Mouse (Mus musculus) G1E (cell line): ENCODE results near the gene Stk4. TPM values are rescaled to one million over a fixed set of nuclear protein-coding genes. Genes with fewer than 3 reads are reported as not detected.

ENCODE experiments used
- ATAC-seq: 2 replicates; pipeline ENCODE4 v1.8.0; 2016; ENCODE audit warnings: mild to moderate bottlenecking; ENCODE audit not compliant: insufficient number of reproducible peaks, poor library complexity, low FRiP score, severe bottlenecking; ENCODE audit errors: extremely low read depth
- DNase-seq: peaks from one replicate; pipeline ENCODE4 v3.0.0; 2012; ENCODE audit warnings: low spot score
- H3K27me3 ChIP-seq: 2 replicates; pipeline ENCODE4 v1.6.1; 2012; ENCODE audit warnings: mild to moderate bottlenecking, low read length, inconsistent platforms; ENCODE audit not compliant: insufficient read depth
- H3K36me3 ChIP-seq: replicated peaks from 2 replicates; pipeline ENCODE3; 2012; ENCODE audit warnings: mild to moderate bottlenecking, inconsistent platforms
- H3K4me1 ChIP-seq: 2 replicates; pipeline ENCODE4 v1.6.1; 2012; ENCODE audit warnings: low read depth, low read length, inconsistent platforms, mixed read lengths; ENCODE audit not compliant: insufficient read depth
- H3K4me3 ChIP-seq: 2 replicates; pipeline ENCODE4 v1.5.1; 2012; ENCODE audit warnings: low read depth, mild to moderate bottlenecking, inconsistent platforms, low read length, moderate library complexity, mixed read lengths
- H3K9me3 ChIP-seq: replicated peaks from 2 replicates; pipeline ENCODE4 v1.6.1; 2012; ENCODE audit warnings: inconsistent platforms
- CTCF ChIP-seq: IDR thresholded peaks from 2 replicates; pipeline ENCODE4 v1.5.1; 2012; ENCODE audit warnings: low read depth, low read length, inconsistent platforms, mixed read lengths
- GATA1 ChIP-seq: IDR thresholded peaks from 2 replicates; pipeline ENCODE4 v1.6.1; 2012; ENCODE audit warnings: borderline replicate concordance, low read length, inconsistent platforms, mixed read lengths
- GATA2 ChIP-seq: IDR thresholded peaks from 2 replicates; pipeline ENCODE4 v1.6.1; 2012; ENCODE audit warnings: low read depth, low read length, inconsistent platforms, borderline replicate concordance
- POLR2AphosphoS5 ChIP-seq: IDR thresholded peaks from 2 replicates; pipeline ENCODE4 v1.6.1; 2012; ENCODE audit warnings: low read depth, low read length, inconsistent platforms; ENCODE audit not compliant: insufficient replicate concordance
- TAL1 ChIP-seq: conservative IDR thresholded peaks from 2 replicates; pipeline ENCODE4 v1.6.1; 2012; ENCODE audit warnings: low read depth, low read length, inconsistent platforms, mixed read lengths
- polyA plus RNA-seq: library from polyadenylated mRNA; stranded (reverse); fragments of >175 nt; gene quantifications from 2 replicates; pipeline ENCODE4 v1.2.3, GENCODE M21; 2012
- total RNA-seq, 2 experiments: library from RNA; stranded (forward) in 1 of 2; stranded (reverse) in 1 of 2; fragments of 200-1000 nt in 1 of 2; fragments of >200 nt in 1 of 2; fragmentation: Nextera tagmentation in 1 of 2; gene quantifications; 2 replicates each; pipeline ENCODE4 v1.2.3; 2014 to 2017

Stk4 gene
- total and polyA plus RNA-seq, 3 experiments: 86.5 to 247 (median 214) TPM

GRCm38 (mm10) chr2:164038407-164039028 lies 31.6 kb upstream of the Stk4 start:
- H3K27me3 ChIP-seq: peaks cover 18% of the 10 kb centered on the region
- H3K9me3 ChIP-seq: no peaks in the 10 kb centered on the region
- H3K36me3 ChIP-seq: no peaks in the 10 kb centered on the region
- no peaks in the 10 kb centered on the region; the same call in 1 of the 2 replicates for H3K4me1 ChIP-seq
- ATAC-seq (no peak), DNase-seq (no peak)
- TF ChIP-seq GATA2: no peak
- TF ChIP-seq CTCF: no peak
- TF ChIP-seq POLR2AphosphoS5: peak; percentile 91; the same call in 1 of the 2 replicates
- peak overlapping the region; percentile 3; the same call in 1 of the 2 replicates for H3K4me3 ChIP-seq

DNA sequence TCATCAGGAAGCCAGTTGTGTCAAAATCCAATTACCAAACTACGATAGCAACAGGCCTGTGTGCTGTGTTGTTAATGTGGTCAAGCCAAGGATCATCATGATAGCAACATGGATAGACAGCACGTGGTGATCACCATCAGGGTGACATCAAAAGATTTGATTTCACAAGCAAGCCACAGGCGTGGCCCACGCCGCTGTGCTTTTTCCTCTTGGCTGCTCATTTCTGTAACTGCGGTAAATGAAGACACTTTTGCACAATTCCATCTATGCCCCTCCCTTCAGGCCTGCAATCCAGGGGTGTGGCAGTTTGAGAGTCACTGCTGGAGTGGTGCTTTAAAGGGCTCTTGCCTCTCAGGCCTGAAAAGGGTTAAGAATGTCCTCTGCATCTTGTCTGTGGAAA lies 29.2 kb upstream of the Stk4 start:
- ATAC-seq (no peak), DNase-seq (no peak)

GRCm38 (mm10) chr2:164041523-164041922 lies 28.6 kb upstream of the Stk4 start:
- no peaks in the 10 kb centered on the region for H3K9me3 ChIP-seq
- H3K4me1 ChIP-seq: no peaks in the 10 kb centered on the region; the same call in 1 of the 2 replicates
- no peaks in the 10 kb centered on the region for H3K36me3 ChIP-seq
- TF ChIP-seq CTCF (no peak), POLR2AphosphoS5 (no peak), GATA1 (no peak), GATA2 (no peak), TAL1 (no peak)
- no peak for ATAC-seq
- peaks cover 15% of the 10 kb centered on the region for H3K27me3 ChIP-seq
- DNase-seq: no peak
- H3K4me3 ChIP-seq: no peak overlapping the region

More for the DNA sequence above, 29.2 kb upstream of the Stk4 start:
- Histone ChIP-seq H3K36me3 (no peaks in the 10 kb centered on the region), H3K4me3 (no peak overlapping the region), H3K9me3 (no peaks in the 10 kb centered on the region), H3K4me1 (no peaks in the 10 kb centered on the region; the same call in 1 of the 2 replicates), H3K27me3 (peaks cover 16% of the 10 kb centered on the region)
- no peak for TF ChIP-seq CTCF

DNA sequence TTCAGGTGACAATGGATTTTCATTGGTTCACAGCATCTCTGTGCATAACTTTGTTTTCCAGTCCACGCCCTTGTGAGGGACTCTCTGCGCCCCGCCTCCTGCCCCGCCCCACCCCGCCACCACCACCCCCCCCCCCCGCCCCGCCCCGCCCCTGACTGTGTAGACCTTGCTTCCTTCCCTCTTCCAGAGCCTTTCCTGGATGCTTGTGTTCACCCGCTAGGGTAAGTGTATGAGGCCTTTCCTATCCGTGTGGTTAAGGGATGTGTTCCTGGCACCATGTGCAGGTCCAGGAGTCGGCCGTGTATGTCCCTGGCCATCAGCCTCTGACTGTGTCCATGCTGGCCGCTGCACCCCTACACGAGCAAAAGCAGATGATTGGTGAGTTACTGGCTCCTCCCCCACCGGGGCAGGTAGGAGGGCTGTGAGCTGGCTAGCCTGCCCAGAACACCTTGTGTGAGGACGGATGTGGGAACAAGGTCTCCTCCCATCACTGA lies 22.9 kb upstream of the Stk4 start:
- Histone ChIP-seq H3K4me3 (no peak overlapping the region; the same call in 1 of the 2 replicates), H3K36me3 (peaks cover 29% of the 10 kb centered on the region), H3K27me3 (peaks cover 7% of the 10 kb centered on the region; the same call in 1 of the 2 replicates), H3K4me1 (peaks cover 3% of the 10 kb centered on the region), H3K9me3 (no peaks in the 10 kb centered on the region)
- TF ChIP-seq CTCF: no peak
- no peak for TF ChIP-seq POLR2AphosphoS5
- no peak for TF ChIP-seq TAL1
- no peak for TF ChIP-seq GATA2
- TF ChIP-seq GATA1: no peak
- DNase-seq (no peak), ATAC-seq (no peak)

- H3K36me3 ChIP-seq: peaks cover 91% of the 10 kb centered on the region
- no peaks in the 10 kb centered on the region for H3K27me3 ChIP-seq
- no peak for DNase-seq
- H3K4me3 ChIP-seq: no peak overlapping the region
- TF ChIP-seq GATA2: no peak
- no peak for TF ChIP-seq POLR2AphosphoS5
- TF ChIP-seq GATA1: no peak
- TF ChIP-seq TAL1: no peak
- TF ChIP-seq CTCF: no peak
- no peak for ATAC-seq
- H3K9me3 ChIP-seq: no peaks in the 10 kb centered on the region
- no peaks in the 10 kb centered on the region for H3K4me1 ChIP-seq
These were observed 16.4 kb upstream of the Stk4 start for GRCm38 (mm10) chr2:164053767-164054166.

DNA sequence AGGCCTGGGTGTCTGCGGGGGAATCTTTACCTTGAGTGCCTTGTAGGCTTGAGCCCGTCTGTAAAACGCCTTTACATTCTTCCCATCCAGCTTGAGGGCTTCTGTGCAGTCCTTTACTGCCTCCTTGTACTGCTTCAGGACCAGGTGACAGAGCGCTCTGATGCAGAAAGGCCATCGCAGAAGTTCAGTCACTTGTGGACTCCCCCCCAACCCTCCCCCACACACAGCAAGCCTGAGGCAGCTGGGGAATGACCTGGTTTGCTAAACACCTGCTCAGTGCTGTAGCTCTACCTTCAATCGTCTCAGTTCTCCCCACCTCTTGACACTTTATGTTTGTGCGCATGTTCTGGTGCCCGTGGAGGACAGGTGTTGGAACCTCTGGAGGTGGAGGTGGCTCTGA lies 15.5 kb upstream of the Stk4 start:
- DNase-seq (no peak), ATAC-seq (no peak)
- TF ChIP-seq TAL1 (no peak), GATA1 (no peak), CTCF (no peak), POLR2AphosphoS5 (no peak), GATA2 (no peak)
- no peaks in the 10 kb centered on the region for H3K27me3 ChIP-seq
- H3K4me1 ChIP-seq: no peaks in the 10 kb centered on the region
- peaks cover 95% of the 10 kb centered on the region for H3K36me3 ChIP-seq
- H3K4me3 ChIP-seq: no peak overlapping the region
- H3K9me3 ChIP-seq: no peaks in the 10 kb centered on the region
